Mouse (Mus musculus): ENCODE measurements around the gene Rgs7.

The Rgs7 gene

GRCm38 (mm10) chr1:175491861-175492682, at the start of gene Rgs7:
Gene Rgs7, minus strand, starts transcription at chr1:175492500.
- peak in 1 of 2 experiments; percentile 9 for DNase-seq (ENCODE audit: low spot score in 2 of 2)

GRCm38 (mm10) chr1:175540700-175541099, 48.4 kb upstream of the Rgs7 start:
- no peak for DNase-seq (ENCODE audit: low spot score in 2 of 2)

DNA sequence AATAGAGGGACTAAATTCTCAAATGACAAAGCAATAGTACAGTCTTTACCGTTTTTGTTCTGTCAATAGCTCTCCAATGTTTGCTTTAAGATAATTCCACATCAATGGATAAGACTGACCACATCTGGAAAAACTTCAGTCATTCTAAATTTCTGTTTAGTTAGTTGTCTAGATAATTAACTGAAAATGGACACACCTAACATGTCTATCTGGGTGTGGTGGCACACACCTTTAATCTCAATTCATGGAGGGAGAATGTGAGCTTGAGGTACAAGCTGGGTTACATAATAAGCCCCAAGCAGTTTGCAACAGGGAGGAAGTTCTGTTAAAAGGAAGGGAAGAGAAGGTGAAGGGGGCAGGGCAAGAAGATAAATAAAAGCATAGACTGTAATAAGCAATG, 45.0 kb upstream of the Rgs7 start:
- DNase-seq (ENCODE audit: low spot score in 2 of 2) = no peak

- DNase-seq (ENCODE audit: low spot score in 2 of 2) = no peak
These were observed 37.6 kb upstream of the Rgs7 start for GRCm38 (mm10) chr1:175529858-175530257.

DNA sequence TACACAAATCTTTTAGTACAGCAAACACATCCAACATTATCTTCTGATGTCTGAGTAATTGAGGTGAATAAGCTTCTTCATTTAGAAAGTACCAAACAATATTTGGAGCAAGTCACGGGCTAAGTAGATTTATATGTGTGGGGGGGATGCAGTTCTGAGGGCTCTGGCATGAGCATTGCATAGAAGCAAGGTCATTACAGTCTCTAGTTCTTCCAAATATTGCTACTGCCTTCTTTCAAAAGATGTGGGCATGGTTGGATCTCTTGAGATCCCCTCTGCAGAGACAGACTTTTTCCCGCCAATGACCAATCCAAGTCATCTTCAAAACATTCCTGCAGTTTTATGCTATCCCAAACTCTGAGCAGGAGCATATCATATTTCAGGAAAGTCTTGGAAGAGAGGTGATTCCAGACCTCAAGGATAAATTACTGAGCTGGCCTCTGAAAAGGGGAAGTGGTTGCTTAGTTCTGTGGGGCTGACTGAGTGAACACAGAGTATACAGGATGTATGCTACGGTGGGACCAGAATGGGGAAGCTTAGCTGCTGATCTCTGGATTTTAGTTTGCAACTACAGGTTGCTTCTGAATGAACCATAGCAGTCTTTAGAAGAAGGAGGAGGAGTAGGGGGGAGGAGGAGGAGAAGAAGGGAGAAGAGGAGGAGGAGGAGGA, 32.5 kb upstream of the Rgs7 start:
- no peak for DNase-seq (ENCODE audit: low spot score in 2 of 2)

DNA sequence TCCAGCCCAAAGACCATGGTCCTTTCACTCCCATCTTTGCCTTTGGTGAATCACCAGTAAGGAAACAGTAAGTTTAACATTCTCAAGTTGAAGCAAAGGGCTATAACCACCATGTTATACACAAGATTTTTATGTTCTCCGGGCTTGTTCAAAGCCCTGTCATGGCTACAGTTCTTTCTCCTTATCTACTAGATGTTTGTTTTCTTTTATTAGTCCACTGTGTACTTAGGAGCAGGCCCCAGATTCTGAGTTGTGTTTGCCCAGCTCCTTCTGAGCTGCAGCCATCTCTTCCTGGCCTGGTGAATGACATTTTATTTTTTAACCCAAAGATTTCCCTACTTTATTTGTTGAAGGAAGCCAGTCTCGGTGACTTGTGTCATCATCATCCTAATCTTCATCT, 31.3 kb upstream of the Rgs7 start:
- no peak for DNase-seq (ENCODE audit: low spot score in 2 of 2)

DNA sequence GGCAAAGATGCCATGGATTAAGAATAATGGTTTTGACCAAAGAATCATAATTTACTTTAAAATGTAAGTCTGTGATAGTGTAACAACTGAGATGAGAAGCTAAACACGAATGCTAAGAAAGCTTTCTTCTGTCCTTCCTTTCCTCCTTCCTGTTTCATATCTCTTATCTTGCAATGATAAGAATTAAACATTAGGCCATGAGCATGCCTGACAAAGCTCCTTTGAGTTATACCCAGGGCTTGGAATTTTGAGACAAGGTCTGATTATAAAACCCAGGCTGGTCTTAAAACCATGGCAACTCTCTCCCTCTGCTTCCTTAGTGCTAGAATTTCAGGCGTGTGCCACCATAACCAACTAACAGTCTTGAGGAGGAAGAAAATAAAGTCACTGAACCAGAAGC, 22.2 kb upstream of the Rgs7 start:
- no peak for DNase-seq (ENCODE audit: low spot score in 2 of 2)

GRCm38 (mm10) chr1:175512173-175512572, 19.9 kb upstream of the Rgs7 start:
- no peak for DNase-seq (ENCODE audit: low spot score in 2 of 2)

GRCm38 (mm10) chr1:175509989-175510388, 17.7 kb upstream of the Rgs7 start:
- no peak for DNase-seq (ENCODE audit: low spot score in 2 of 2)

DNA sequence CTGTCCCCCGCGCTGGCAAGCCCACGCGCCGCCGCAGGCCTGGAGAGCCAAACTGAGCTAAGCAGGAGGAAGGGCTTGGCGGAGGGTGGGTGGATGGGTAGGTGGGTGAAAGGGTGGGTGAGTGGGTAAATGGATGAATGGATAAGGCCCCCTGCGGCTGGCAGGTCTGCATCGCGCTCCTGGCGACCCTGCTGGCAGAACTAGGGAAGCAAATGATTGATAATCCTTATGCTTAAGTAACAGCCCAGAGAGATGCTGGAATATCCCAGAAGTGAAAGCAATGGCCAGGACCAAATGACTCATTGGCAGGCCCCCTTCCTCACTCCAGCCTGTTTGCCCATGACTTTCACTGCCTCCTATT, 363 bp upstream of the Rgs7 start:
- DNase-seq (ENCODE audit: low spot score in 2 of 2) = no peak

DNA sequence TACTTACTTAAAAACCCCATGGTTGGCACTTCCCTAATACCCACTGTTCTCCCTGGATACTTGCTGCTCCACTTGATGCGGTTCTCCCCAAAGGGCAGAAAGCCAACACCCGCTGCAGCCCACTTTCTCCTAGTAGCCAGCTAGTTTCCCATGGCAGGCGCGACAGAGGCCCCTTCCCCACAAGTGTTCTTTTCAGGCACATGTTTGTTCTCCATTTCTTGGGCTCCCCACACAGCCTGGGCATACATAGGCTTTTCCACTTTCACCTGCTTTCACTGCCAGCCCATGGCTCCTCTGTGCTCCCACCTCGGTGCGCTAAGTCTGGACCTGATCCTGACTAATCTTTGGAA, 814 bp downstream of the Rgs7 start:
- DNase-seq (ENCODE audit: low spot score in 2 of 2) = no peak

- no peak for DNase-seq (ENCODE audit: low spot score in 2 of 2)
These were observed 7.2 kb downstream of the Rgs7 start for GRCm38 (mm10) chr1:175485109-175485508.

DNA sequence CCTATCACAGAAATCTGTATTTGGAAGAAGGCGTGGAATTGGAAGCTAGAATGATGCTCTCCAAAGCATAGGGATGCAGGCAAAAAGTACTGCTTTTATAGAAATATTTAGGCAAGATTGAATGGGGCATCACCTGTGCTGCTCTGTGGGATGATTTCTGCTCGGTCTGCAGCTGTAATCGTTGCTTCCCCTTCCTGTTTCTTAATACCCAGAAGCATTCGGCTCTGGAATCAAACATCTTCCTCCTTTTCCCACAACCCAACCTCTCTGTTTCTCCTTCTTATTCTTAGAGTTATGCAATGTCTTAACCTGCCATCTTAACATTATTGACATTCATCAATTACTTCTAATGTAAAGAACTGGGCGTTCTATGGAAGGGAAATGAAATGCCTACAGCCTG, 19.2 kb downstream of the Rgs7 start:
- DNase-seq (ENCODE audit: low spot score in 2 of 2) = no peak

DNA sequence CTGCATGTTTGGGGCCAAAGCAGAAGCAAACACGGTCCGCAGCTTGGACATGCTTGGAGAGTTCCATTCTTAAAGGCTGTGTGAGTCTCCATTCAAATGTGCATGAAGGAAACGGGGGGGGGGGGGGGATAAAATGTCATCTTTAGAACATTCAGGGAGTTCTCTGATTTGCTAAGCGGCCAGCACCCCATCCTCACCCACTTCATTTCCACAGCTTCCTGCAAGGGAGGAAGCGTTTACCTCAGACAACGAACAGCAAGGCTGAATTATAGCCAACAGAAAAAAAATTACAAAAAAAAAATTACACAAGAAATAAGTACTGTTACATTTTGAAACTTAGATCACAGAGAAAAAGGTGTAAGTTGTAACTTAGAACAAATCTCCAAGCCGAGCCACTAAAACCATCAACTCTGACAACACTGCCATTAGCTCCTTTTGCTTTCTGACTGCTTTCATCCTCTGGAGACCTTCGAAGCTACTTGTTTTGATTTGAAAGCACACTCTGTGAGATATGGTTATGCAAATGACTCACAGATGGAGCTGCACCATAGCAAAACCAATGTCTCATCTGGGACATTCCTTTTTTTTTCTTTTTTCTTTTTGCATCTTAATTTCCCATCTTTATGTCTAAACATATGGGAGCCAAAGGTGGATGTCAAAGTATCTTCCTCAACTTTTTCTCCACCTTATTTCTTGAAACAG, 23.1 kb downstream of the Rgs7 start:
- DNase-seq (ENCODE audit: low spot score in 2 of 2) = no peak

DNA sequence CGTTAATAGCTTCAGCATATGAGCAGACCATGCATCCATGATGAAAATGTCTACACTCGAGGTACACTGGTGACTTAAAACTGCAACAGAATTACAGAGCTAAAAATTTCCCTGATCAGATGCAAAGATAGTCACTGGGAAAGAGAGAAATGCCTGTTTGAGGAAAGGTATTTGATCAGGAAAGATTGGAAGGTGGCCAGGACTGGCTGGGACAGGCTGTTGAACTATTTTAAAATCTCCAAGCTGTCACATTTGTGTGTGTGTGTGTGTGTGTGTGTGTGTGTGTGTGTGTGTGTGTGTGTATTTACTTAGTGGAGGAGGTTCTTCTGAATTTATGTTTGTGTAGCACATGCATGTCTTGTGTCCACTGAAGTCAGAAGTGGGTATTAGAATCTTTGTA, 27.7 kb downstream of the Rgs7 start:
- DNase-seq (ENCODE audit: low spot score in 2 of 2) = no peak

DNA sequence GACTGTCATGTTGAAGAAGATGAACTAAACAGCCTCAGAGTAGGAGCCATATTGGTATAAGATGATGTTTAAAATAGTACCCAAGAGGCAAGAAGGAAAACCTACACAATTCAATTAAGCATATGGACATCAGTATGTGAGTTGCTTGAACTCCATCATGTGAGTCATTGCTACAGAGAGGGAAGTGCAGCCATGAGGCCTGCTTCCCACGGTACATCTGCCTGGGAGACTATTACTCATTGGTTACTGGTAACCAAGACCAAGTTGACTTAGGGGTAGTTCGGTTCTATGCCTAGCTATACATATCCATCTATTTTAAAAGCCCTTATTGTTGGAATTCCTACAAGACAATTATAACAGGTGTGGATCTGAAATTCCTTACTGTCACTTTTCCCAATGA, 29.9 kb downstream of the Rgs7 start:
- no peak for DNase-seq (ENCODE audit: low spot score in 2 of 2)

DNA sequence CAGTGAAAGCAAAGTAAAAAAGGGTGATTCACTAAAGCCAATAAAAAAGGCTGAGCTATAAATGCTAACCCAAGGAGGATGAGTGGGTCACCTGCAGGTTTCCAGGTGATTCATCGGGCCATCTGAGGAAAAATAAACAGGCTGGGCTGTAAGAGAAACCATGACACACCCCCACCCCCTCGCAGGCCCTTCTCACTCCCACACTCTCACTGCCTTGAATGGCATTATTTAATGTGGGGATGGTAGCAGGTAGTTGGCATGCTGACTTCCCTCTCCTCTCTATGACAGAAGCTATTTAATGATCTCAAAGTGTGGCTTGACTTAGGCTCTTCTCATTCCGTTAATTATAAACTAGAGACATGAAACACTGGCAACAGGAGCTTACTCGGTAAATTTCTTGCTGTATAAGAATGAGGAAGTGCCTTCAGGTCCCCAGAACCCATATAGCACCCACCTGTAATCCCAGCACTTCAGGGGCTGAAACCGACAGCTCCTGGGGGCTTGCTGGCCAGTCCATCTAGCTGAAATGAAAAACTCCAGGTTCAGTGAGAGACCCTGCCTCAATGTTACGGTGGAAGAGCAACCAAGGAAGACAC, 38.2 kb downstream of the Rgs7 start:
- DNase-seq (ENCODE audit: low spot score in 2 of 2) = no peak

- DNase-seq (ENCODE audit: low spot score in 2 of 2) = no peak
These were observed 44.3 kb downstream of the Rgs7 start for GRCm38 (mm10) chr1:175448017-175448416.

GRCm38 (mm10) chr1:175442939-175443338, 49.4 kb downstream of the Rgs7 start:
- DNase-seq (ENCODE audit: low spot score in 2 of 2) = no peak

DNA sequence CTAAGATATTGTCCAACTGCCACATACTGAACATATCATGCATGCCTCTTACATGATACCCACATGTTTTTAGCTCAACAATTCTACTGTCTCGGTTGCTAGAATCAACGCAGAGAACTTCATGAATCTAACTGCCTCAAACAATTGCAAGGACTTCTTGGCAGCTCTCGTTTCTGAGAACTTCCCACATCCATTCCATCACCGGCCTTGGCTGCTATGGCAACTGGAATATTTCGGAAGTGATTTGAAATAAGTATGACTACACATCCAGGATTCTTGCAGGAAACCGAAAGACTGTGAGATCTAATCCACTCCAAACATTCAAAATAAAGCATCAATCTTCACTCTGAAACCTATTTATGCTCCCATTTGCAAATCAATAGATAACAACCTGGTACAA, 50.3 kb downstream of the Rgs7 start:
- DNase-seq (ENCODE audit: low spot score in 2 of 2) = no peak

DNA sequence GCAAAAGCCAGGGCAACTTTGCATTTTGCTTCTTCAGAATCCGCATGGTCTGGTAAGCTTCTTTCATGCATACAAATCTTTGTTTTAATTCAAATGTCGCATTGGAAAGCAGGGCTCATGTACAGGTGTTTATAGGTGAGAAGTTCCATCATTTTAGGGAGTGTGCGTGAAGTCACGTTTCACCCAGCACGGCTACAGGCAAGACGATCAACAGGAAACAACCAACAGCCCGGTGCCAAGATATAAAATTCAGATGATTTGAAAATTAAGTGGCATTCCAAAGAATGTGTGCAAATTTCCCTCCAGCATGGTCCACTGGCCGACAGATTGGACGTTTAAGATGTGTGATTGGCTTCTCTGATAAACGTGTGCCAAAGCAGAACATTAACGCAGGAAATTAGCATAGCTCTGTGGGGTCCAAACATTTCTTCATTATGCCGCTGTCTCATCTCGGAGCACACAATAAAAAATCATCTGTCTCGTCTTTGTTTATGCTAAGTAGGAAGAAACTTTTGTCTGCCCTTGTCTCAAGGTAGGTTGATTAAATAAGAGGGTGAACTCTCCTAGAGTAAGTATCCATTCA, 58.6 kb downstream of the Rgs7 start:
- DNase-seq (ENCODE audit: low spot score in 2 of 2) = no peak

- no peak for DNase-seq (ENCODE audit: low spot score in 2 of 2)
These were observed 59.2 kb downstream of the Rgs7 start for GRCm38 (mm10) chr1:175433128-175433527.

All from thymus, postnatal 10 days (tissue).